Mouse (Mus musculus) midbrain, postnatal 0 days (tissue): Measurements from ENCODE around the gene Aim2. TPM values are rescaled to one million over a fixed set of nuclear protein-coding genes. Genes with fewer than 3 reads are reported as not detected.

Experiments used
- ATAC-seq: fragments of 200-750 bp; cut with Nextera tagmentation; 2 replicates; pipeline ENCODE4 v1.8.0; 2017; ENCODE audit warnings: moderate number of reproducible peaks, mild to moderate bottlenecking, moderate TSS enrichment, moderate library complexity; ENCODE audit not compliant: low FRiP score
- DNase-seq: peaks from one replicate; pipeline ENCODE4 v3.0.0-alpha.2; 2015; ENCODE audit warnings: low spot score
- H3K27ac ChIP-seq: fragments of 300-500 bp; sonication (generic); 2 replicates; pipeline ENCODE4 v1.5.1; 2014; ENCODE audit warnings: low read depth, mild to moderate bottlenecking, low read length, mixed read lengths
- H3K27me3 ChIP-seq: fragments of 300-500 bp; sonication (generic); 2 replicates; pipeline ENCODE4 v1.6.1; 2014; ENCODE audit warnings: low read length, control low read depth, mixed read lengths; ENCODE audit not compliant: insufficient read depth
- H3K36me3 ChIP-seq: fragments of 300-500 bp; sonication (generic); 2 replicates; pipeline ENCODE4 v1.6.1; 2014; ENCODE audit warnings: low read length, control low read depth, mixed read lengths; ENCODE audit not compliant: insufficient read depth
- H3K4me1 ChIP-seq: fragments of 300-500 bp; sonication (generic); 2 replicates; pipeline ENCODE4 v1.6.1; 2014; ENCODE audit warnings: mild to moderate bottlenecking, control low read depth, antibody characterized with exemption, low read length, mixed read lengths; ENCODE audit not compliant: insufficient read depth
- H3K4me2 ChIP-seq: fragments of 300-500 bp; sonication (generic); 2 replicates; pipeline ENCODE4 v1.6.1; 2014; ENCODE audit warnings: low read depth, mild to moderate bottlenecking, low read length, mixed read lengths; ENCODE audit not compliant: poor library complexity, severe bottlenecking
- H3K4me3 ChIP-seq: fragments of 300-500 bp; sonication (generic); 2 replicates; pipeline ENCODE4 v1.5.1; 2014; ENCODE audit warnings: low read depth, mild to moderate bottlenecking, low read length, moderate library complexity
- H3K9ac ChIP-seq: fragments of 300-500 bp; sonication (generic); replicated peaks from 2 replicates; pipeline ENCODE4 v1.6.1; 2014; ENCODE audit warnings: mild to moderate bottlenecking, low read length, moderate library complexity, mixed read lengths; ENCODE audit not compliant: poor library complexity, severe bottlenecking
- H3K9me3 ChIP-seq: fragments of 300-500 bp; sonication (generic); 2 replicates; pipeline ENCODE4 v1.6.1; 2016; ENCODE audit warnings: low read length, control low read depth
- CTCF ChIP-seq: IDR thresholded peaks from 2 replicates; pipeline ENCODE4 v1.5.1; 2016; ENCODE audit warnings: antibody characterized with exemption, mild to moderate bottlenecking
- WGBS: fragments of 180-500 bp; shearing (Covaris S2); extraction: QIAGEN DNeasy Blood & Tissue Kit; methylation state at CpG from one replicate; pipeline ENCODE4 v1.1.7; 2014; 5-methylcytosine and 5-hydroxymethylcytosine counted together
- polyA plus RNA-seq: library from polyadenylated mRNA; unstranded; fragments of >200 nt; fragmentation: Nextera tagmentation; extraction: Ambion mirVana; gene quantifications from 2 replicates; pipeline ENCODE4 v1.2.1, GENCODE M21; 2015
- total RNA-seq: library from RNA; depleted of rRNA; stranded (reverse); fragments of >200 nt; gene quantifications from 2 replicates; pipeline ENCODE4 v1.2.3, GENCODE M21; 2014

Gene Aim2
- total and polyA plus RNA-seq, 2 experiments from 2014 or later, result 0.66 to 0.89 TPM

- ATAC-seq (peak; percentile 72), DNase-seq (peak; percentile 69)
- whole genome bisulfite sequencing, result 4% methylated on average over 6 of the region's 6 CpGs
- no peak overlapping the region for H3K9ac ChIP-seq
- H3K4me1 ChIP-seq, result peaks cover 6% of the 10 kb centered on the region; the same call in 1 of the 2 replicates
- no peak overlapping the region for H3K4me3 ChIP-seq
- H3K27ac ChIP-seq, result no peak overlapping the region
- peak overlapping the region; percentile 20 for H3K4me2 ChIP-seq
- peaks cover 12% of the 10 kb centered on the region; the same call in 1 of the 2 replicates for H3K36me3 ChIP-seq
- TF ChIP-seq CTCF, result no peak
- H3K9me3 ChIP-seq, result no peaks in the 10 kb centered on the region
- H3K27me3 ChIP-seq, result no peaks in the 10 kb centered on the region
These were observed 733 bp upstream of the Aim2 start for GRCm38 (mm10) chr1:173349946-173350345.

- no peak overlapping the region for H3K27ac ChIP-seq
- 0 out of 2 replicates have a peak, but pooled peaks cover 3% of the 10 kb centered on the region for H3K4me1 ChIP-seq
- no peak for DNase-seq
- no peak overlapping the region for H3K9ac ChIP-seq
- H3K9me3 ChIP-seq, result no peaks in the 10 kb centered on the region
- 79% methylated on average over 7 of the region's 7 CpGs for WGBS
- TF ChIP-seq CTCF, result no peak
- H3K4me2 ChIP-seq, result no peak overlapping the region
- H3K36me3 ChIP-seq, result peaks cover 12% of the 10 kb centered on the region
- no peaks in the 10 kb centered on the region for H3K27me3 ChIP-seq
- no peak overlapping the region for H3K4me3 ChIP-seq
- no peak for ATAC-seq
These were observed 4.6 kb downstream of the Aim2 start for GRCm38 (mm10) chr1:173355107-173355846.

GRCm38 (mm10) chr1:173356699-173357098 lies 6.0 kb downstream of the Aim2 start:
- H3K9ac ChIP-seq, result no peak overlapping the region
- DNase-seq (peak; percentile 63), ATAC-seq (no peak)
- WGBS, result 90% methylated on average over 2 of the region's 2 CpGs
- no peak overlapping the region for H3K4me2 ChIP-seq
- H3K36me3 ChIP-seq, result peaks cover 12% of the 10 kb centered on the region
- peak; percentile 70 for TF ChIP-seq CTCF
- no peak overlapping the region for H3K4me3 ChIP-seq
- H3K4me1 ChIP-seq, result no peaks in the 10 kb centered on the region
- no peaks in the 10 kb centered on the region for H3K9me3 ChIP-seq
- H3K27ac ChIP-seq, result no peak overlapping the region
- H3K27me3 ChIP-seq, result no peaks in the 10 kb centered on the region

- Histone ChIP-seq H3K4me3 (no peak overlapping the region), H3K4me1 (no peaks in the 10 kb centered on the region), H3K27me3 (no peaks in the 10 kb centered on the region), H3K9me3 (no peaks in the 10 kb centered on the region), H3K27ac (no peak overlapping the region), H3K9ac (no peak overlapping the region), H3K36me3 (peaks cover 12% of the 10 kb centered on the region), H3K4me2 (no peak overlapping the region)
- TF ChIP-seq CTCF, result no peak
- no peak for DNase-seq
- ATAC-seq, result no peak
- 39% methylated on average over 4 of the region's 4 CpGs for WGBS
These were observed 7.1 kb downstream of the Aim2 start for GRCm38 (mm10) chr1:173357799-173358198.

GRCm38 (mm10) chr1:173359590-173360290 lies 9.1 kb downstream of the Aim2 start:
- H3K4me1 ChIP-seq, result peaks cover 11% of the 10 kb centered on the region; the same call in 1 of the 2 replicates
- no peak; the same call in 1 of the 2 replicates for ATAC-seq
- peak overlapping the region; percentile 8; the same call in 1 of the 2 replicates for H3K9ac ChIP-seq
- H3K27ac ChIP-seq, result no peak overlapping the region; the same call in 1 of the 2 replicates
- no peak for TF ChIP-seq CTCF
- no peaks in the 10 kb centered on the region for H3K9me3 ChIP-seq
- no peak overlapping the region for H3K4me3 ChIP-seq
- peak; percentile 46 for DNase-seq
- WGBS, result 51% methylated on average over 4 of the region's 4 CpGs
- no peaks in the 10 kb centered on the region for H3K27me3 ChIP-seq
- H3K4me2 ChIP-seq, result no peak overlapping the region
- peaks cover 12% of the 10 kb centered on the region for H3K36me3 ChIP-seq

- Histone ChIP-seq H3K4me3 (no peak overlapping the region), H3K27ac (no peak overlapping the region), H3K4me2 (no peak overlapping the region), H3K9ac (no peak overlapping the region), H3K36me3 (peaks cover 7% of the 10 kb centered on the region; the same call in 1 of the 2 replicates), H3K9me3 (no peaks in the 10 kb centered on the region), H3K4me1 (peaks cover 19% of the 10 kb centered on the region; the same call in 1 of the 2 replicates), H3K27me3 (no peaks in the 10 kb centered on the region)
- ATAC-seq (no peak), DNase-seq (no peak)
- 57% methylated on average over 6 of the region's 6 CpGs for WGBS
- TF ChIP-seq CTCF, result no peak
These were observed 11.0 kb downstream of the Aim2 start for GRCm38 (mm10) chr1:173361651-173362050.
